Mouse (Mus musculus): ENCODE results near the gene Hdac7.
"Not testable (repeated sequence)": the region's sequence is repeated elsewhere in the genome, so short reads cannot be mapped to it uniquely, and the experiment has no call there.

Gene Hdac7

DNA sequence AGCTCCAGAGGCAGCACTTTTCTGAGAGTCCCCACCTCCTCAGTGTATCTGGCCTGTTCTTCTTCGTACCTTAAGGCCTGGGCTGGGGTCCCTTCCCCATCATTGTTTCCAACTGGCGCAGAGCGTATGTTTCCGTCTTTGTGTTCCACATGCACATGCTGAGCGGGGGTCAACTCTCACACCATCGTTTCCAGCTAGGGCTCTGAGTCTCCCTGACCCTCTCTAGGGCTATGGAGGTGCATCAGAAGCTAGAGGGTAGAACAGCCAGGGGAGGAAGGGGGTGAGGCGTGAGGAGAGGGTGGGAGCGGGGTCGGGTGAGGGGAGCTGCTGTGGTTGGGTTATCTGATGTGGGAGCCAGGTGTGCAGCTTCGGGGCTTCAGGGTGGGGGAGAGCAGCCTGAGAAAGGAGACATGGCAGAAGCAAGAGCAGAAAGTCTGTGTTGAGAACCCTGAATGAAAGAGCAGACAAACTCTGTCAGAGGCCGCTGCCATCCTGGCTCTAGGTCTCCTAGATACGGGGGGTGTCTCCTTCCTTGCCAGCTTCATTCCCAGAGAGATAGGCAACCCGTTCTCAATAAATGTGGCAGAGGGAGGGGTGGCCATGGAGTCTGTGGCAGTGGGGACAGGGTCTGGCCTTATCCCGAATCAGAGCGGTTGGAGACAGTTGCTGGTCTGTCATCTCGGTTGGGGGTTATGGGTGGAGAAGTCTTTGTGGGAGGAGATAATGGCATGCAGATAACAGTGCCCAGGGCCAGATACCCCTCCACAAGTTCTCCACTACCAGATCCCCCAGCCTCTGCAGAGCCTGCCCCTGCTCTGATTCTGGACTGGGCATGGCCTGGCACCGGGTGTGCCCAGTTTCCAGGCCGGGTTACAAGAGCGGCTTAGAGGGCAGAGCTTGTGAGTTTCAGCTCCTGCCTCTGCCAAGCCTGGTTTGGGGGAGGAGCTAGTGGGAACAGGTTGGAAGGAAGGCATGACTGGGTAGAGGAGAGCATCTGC lies at the start of gene Hdac7:
Gene Hdac7 (minus strand): TSS at position 466 of the 998 bp plus-strand sequence.
- DNase-seq (ENCODE audit: low read depth, low spot score) = no peak

GRCm38 (mm10) chr15:97892506-97892905 lies 48.2 kb upstream of the Hdac7 start:
- no peak for DNase-seq (ENCODE audit: low read depth, low spot score)

DNA sequence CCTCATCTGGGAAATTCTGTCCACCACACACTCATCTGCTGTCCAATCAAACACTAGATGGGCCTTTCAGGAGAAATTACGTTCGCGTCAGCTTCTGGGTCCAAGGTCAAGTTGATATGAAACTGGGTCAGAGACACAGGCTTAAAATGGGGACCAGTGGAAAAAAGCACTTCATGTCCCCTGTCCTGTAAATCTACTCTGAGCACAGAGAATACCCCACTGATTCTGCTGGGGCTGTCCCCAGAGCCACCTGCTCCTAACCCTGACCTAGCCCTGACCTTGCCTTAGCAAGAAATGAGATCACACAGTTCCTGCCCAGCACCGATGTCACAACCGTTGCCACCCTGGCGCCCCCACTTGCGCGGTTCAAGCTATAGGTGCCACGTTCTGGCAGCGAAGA lies 46.1 kb upstream of the Hdac7 start:
- DNase-seq (ENCODE audit: low read depth, low spot score) = no peak

DNA sequence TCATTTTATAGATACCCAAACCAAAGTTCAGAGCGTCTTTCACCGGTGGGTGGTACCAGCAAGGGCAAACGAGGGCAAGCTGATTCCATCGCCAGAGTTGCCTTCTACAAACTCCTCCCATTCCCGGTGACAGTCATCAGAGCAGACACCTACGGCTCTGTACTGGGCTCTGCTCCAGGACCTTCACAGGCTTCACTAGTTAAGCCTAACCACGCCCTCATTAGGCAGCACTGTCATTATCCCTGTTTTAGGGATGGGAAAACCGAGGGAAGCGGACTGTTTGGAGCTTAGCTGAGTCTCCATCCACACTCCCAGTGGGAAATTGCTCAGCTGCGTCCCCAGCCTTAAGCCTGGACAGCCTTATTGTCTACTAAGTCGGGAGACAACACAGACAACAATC lies 45.7 kb upstream of the Hdac7 start:
- DNase-seq (ENCODE audit: low read depth, low spot score) = no peak

- no peak for DNase-seq (ENCODE audit: low read depth, low spot score)
Observed at GRCm38 (mm10) chr15:97887541-97888016, 43.3 kb upstream of the Hdac7 start.

DNA sequence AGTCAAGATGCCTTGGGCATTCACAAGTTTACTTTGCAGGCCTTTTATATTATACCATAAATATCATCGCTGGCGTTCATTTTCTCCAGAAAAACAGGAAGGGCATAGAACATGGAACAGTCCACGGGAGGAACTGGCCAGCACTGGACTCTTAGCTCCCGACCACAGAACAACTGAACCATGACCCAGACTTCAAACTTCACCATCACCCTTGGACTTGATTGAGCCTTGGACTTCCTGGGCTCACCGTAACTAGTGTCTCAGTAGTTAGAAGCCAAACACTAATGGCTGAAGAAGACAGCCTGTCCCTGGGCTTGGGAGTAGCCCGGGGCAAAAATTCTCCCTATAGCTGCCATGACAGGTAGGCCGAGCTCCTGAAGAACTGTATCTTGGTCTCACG lies 37.1 kb upstream of the Hdac7 start:
- DNase-seq (ENCODE audit: low read depth, low spot score) = no peak

GRCm38 (mm10) chr15:97880441-97880840 lies 36.1 kb upstream of the Hdac7 start:
- DNase-seq (ENCODE audit: low read depth, low spot score) = no peak

DNA sequence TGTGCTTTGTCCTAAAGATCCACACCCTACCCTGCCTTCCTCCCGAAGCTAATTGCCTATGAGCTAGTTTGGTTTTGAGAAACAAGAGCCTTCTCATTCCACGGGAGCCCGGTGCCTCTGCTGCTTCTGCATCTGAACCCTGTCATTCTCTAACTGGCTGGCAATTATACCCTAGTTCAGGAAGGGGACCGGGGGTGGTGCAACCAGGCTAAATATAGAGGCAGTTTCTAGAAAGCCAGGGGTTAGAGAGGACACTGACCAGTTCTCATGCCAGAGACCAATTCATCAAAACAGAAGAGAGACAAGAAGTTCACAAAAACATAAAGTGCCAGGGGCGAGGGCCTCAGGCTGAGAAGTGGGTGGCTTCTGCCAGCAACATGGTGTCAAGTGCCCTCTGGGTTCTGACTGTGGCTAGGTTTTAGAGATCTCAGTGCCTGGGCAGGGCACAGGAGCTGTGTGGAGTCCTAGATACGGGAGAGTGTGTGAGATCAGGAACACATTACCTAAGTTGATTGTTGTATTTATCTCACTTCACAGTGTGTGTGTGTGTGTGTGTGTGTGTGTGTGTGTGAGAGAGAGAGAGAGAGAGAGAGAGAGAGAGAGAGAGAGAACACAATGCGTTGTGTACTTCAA lies 34.5 kb upstream of the Hdac7 start:
- DNase-seq (ENCODE audit: low read depth, low spot score) = no peak

DNA sequence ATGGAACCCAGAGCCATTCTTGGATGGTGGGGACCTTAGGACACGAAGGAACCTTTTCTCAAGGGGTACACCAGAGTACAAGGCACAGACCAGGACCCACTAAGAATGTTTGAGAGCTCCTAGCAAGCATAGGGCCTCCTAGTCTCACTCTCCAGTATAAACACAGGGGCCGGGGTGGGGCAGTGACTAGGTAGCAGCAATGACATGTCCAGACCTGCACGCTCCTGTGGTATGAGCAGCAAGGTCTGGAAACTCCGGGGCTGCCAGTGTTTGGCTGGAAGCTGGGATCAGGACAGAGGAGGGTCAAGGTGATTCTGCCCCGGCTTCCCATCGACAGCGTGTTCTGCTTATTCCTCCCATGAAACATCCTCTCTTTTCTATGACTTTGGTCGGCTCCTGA lies 31.5 kb upstream of the Hdac7 start:
- DNase-seq (ENCODE audit: low read depth, low spot score) = no peak

DNA sequence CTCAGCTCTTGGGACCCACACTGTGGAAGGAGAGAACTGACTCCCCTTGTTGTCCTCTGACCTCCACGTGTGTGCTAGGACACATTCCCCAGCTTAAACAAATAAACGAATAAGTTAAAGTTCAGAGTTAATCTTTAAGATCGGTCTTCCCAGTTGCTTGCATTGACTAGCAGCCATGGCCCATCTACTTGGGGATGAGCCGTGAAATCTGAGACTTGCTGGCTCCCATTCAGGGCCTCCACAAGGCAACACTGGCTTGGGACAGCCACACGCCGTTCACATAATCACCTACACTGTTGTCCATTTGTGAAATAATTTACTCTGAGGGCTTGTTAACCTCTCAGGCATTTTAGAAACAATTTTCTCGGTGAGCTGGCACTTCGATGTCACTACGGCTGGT lies 29.4 kb upstream of the Hdac7 start:
- no peak for DNase-seq (ENCODE audit: low read depth, low spot score)

DNA sequence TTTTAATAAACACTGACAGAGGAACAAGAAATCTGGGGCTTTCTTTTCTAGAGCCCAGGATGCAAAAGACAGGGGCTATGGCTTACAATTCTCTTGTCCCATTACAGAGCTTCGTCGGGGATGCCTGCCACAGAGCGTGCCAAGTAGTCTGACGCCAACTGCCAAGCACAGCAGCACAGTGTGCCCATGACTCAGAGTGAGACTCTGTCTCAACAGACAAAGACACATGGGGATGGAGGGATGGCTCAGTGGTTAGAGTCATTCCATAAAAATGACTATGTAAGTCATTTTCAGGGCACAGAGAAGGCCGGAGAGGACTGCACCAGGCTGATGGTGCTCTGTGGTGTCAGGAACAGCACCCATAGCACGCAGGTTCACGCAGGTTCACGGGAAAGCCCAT lies 27.9 kb upstream of the Hdac7 start:
- no peak for DNase-seq (ENCODE audit: low read depth, low spot score)

GRCm38 (mm10) chr15:97871055-97872030 lies 27.0 kb upstream of the Hdac7 start:
- no peak for DNase-seq (ENCODE audit: low read depth, low spot score)

DNA sequence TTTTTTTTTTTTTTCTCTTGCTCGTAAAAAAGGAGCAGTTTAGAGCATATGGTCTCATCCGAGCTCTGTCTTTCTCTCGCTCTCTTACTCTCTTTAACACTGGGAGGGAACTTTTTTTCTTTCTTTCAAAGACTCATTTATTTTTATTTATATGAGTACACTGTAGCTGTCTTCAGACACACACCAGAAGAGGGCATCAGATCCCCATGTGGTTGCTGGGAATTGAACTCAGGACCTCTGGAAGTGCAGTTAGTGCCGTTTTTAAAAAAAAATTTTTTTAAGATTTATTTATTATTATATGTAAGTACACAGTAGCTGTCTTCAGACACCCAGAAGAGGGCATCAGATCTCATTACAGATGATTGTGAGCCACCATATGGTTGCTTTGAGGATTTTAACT lies 25.8 kb upstream of the Hdac7 start:
- not testable (repeated sequence) for DNase-seq (ENCODE audit: low read depth, low spot score)

GRCm38 (mm10) chr15:97868985-97869384 lies 24.7 kb upstream of the Hdac7 start:
- no peak for DNase-seq (ENCODE audit: low read depth, low spot score)

DNA sequence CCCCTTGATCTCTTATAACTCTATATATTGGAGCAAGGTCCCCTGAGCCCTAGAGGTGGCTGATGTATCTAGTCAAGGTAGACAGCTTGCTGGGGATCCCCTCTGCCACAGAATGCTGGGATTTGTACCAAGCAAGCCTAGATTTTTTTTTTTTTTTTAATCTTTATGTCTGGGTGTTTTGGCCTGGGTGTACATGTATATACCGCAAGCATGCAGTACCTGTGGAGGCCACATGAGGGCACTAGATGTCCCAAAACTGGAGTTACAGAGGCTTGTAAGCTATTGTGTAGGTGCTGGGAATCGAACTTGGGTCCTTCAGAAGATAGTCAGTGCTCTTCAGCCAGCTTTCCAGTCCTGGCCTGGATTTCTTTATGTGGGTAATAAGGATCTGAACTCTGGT lies 21.7 kb upstream of the Hdac7 start:
- peak; percentile 65 for DNase-seq (ENCODE audit: low read depth, low spot score)

DNA sequence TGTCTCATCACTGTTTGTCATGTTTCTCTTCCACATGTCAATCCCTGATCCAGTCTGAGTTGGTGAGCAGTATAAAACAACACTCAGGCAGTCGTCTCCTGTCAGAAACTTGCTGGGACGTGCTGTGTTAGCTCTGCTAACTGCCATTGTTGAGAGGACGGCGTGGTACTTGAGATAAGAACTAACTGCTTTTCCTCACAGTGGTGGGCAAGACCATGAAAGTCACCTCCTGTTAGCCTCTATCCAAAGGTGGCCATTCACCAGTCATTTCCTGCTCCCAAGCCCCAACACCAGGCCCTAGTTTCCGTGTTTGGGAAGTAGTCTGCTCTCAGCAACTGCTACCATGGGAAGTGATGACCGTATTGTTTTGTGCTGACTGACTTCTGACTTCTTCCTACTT lies 20.9 kb upstream of the Hdac7 start:
- DNase-seq (ENCODE audit: low read depth, low spot score) = no peak

- DNase-seq (ENCODE audit: low read depth, low spot score) = no peak
Observed at GRCm38 (mm10) chr15:97864361-97865045, 20.2 kb upstream of the Hdac7 start.

DNA sequence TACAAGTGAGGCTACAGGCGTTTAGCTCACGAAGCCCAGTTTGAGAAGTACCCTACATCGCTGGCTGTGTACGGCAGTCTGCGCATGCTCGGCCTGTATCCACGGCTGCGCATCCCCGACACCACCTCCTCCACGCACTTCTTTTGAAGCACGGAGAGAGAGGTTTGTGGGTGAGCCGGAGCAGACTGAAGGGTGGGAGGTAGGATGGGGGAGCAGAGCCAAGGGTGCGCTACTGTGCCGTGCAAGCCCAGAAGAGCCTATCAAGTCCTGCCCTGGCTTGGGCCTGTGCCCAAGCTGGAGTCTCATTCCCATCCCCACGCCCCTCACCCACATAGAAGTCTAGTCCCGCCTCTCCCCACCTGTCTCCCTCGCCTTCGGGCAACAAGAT lies 19.2 kb upstream of the Hdac7 start:
- no peak for DNase-seq (ENCODE audit: low read depth, low spot score)

DNA sequence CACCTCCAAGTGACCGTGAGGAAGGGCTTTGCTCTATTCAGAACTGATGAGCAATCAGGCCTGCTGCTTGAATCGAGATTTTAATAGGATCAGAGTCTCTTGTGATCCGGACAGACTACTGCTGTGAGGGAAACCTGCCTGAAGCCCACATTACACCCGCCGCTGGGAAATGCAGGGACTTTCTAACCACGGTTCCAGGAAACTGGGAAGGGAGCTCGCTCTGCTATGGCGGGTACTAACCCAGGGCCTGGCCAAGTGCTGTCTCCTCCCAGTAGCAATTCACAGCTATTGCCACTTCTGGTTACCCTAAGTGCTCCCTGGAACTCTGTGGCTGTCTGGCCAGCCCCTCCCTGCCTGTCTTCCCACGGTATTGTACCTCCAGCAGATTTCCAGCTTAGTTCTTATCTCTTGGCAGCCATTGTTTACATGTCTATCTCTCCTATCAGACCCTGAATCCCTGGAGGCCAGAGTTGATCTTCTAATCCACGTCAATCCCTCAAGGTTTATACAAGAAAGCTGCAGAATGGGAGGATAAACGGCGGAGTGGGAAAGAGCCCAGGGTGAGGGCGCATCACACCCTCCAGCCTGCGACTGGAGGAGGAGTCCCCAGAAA lies 18.7 kb upstream of the Hdac7 start:
- no peak for DNase-seq (ENCODE audit: low read depth, low spot score)

- no peak for DNase-seq (ENCODE audit: low read depth, low spot score)
Observed at GRCm38 (mm10) chr15:97860353-97860752, 16.1 kb upstream of the Hdac7 start.

- no peak for DNase-seq (ENCODE audit: low read depth, low spot score)
Observed at GRCm38 (mm10) chr15:97858431-97858830, 14.1 kb upstream of the Hdac7 start.
